In the genomic region with DNA sequence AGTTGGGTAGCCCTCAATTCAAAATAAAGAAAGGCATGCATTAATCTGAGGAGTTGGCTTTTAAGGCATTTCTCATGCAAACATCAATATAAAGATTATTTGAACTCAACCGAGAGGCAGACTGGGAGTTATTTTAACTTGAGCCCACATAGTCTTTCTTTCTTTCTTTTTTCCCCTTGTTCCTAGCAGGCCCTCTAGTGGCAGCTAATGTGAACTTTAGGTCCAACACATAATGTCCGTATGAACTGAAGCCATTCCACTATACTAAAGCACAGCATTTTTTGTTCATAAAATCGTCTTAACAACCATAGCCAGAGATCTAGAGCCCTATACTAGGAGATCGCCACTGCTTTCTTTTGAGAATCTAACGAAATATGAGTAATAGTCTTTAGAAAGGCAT, we compare ENCODE assay signal across 10 mouse cellular contexts. TPM values are rescaled to one million over a fixed set of nuclear protein-coding genes. Genes with fewer than 3 reads are reported as not detected.
DNase-seq lines count a peak whose midpoint lies in the region; TF ChIP-seq lines count a peak whose summit lies in the region.
"Had no signal": no experiment of that assay in that cellular context is flagged by ENCODE, and none has a peak within 500 bp of the region (broad histone marks: within the 10 kb centered on the region; RNA-seq: fewer than 3 reads in every experiment).

No protein-coding gene starts in this region.

- intact Hi-C loops in gastrocnemius, adult 2 months (cut with DNase I): loop anchor here (2.0 to 10.0 kb wide), 2 partner anchors 80 to 478 kb away; no protein-coding TSS in a partner anchor

- TF ChIP-seq CTCF in gastrocnemius, adult 2 months (IDR thresholded peaks at IDR 0.05): peak; percentile 74
- TF ChIP-seq CTCF in layer of hippocampus, adult 2 months (conservative IDR thresholded peaks at IDR 0.05): peak; percentile 89

- no peak for DNase-seq in gastrocnemius, adult 2 months
- DNase-seq in gastrocnemius, postnatal 25 days: no peak
- DNase-seq in right cerebral cortex, adult 18-20 months: peak; percentile 48
- DNase-seq in right cerebral cortex, postnatal 36 days (ENCODE audit: low spot score in 2 of 2): no peak
- peak; percentile 76 for DNase-seq in embryo, embryonic 10 days (ENCODE audit: low spot score)
- peak; percentile 59 to 63 for DNase-seq in layer of hippocampus, adult 2 months (ENCODE audit: low spot score in 2 of 2)
- DNase-seq in right cerebral cortex, postnatal 10 days (ENCODE audit: low spot score in 2 of 2): peak; percentile 41 to 55
- DNase-seq in ovary, adult 18-20 months (ENCODE audit: low spot score): no peak

- H3K4me3 ChIP-seq in gastrocnemius, adult 2 months: peak overlapping the region; percentile 30; the same call in 1 of the 2 replicates
- peak overlapping the region; percentile 31; the same call in 1 of the 2 replicates for H3K4me3 ChIP-seq in layer of hippocampus, adult 2 months
- H3K4me3 ChIP-seq: hindbrain, embryonic 15.5 days; neural tube, embryonic 13.5 days had no signal

- H3K27ac ChIP-seq in gastrocnemius, adult 2 months: no peak overlapping the region
- H3K27ac ChIP-seq in layer of hippocampus, adult 2 months: peak overlapping the region; percentile 39; the same call in 1 of the 2 replicates
- H3K27ac ChIP-seq: hindbrain, embryonic 15.5 days; neural tube, embryonic 13.5 days had no signal

RNA-seq across cellular contexts. Expression of a gene that starts 42.6 kb away (rescaled TPM):
- not detected for total RNA-seq in gastrocnemius, adult 2 months (2021)
- not detected for total RNA-seq in gastrocnemius, postnatal 25 days (2021)
- 1 to 10 TPM; 8.1 to 8.4 TPM for total RNA-seq in layer of hippocampus, adult 2 months (2021)

Comparison
In these comparisons a context has a peak if more than half of its experiments do, and no peak if none do; other contexts are left out.
1. DNase-seq: peak in right cerebral cortex, adult 18-20 months (single experiment), embryo, embryonic 10 days (single experiment), layer of hippocampus, adult 2 months (2 of 2) and right cerebral cortex, postnatal 10 days (2 of 2); none in gastrocnemius, adult 2 months (single experiment), gastrocnemius, postnatal 25 days (single experiment), right cerebral cortex, postnatal 36 days (0 of 2) and ovary, adult 18-20 months (single experiment).
2. RNA of a gene that starts 42.6 kb away (total RNA-seq): 8.1 to 8.4 TPM in layer of hippocampus, adult 2 months; not detected in gastrocnemius, postnatal 25 days and not detected in gastrocnemius, adult 2 months; every median in the first group is over 4 times any median in the second.